Mouse (Mus musculus): ENCODE data around the gene Sdk1.

- no peak for TF ChIP-seq CTCF (IDR thresholded peaks at IDR 0.05; ENCODE audit: borderline replicate concordance, control insufficient read depth, extremely low read depth, insufficient read depth, low read length, poor library complexity)
- no peak for TF ChIP-seq POLR2A (IDR thresholded peaks at IDR 0.05; ENCODE audit: control insufficient read depth, extremely low read depth, insufficient read depth, low read length, poor library complexity)
Measured at GRCm38 (mm10) chr5:141693716-141694115, 452.4 kb downstream of the Sdk1 start.
